Mouse (Mus musculus) stomach, postnatal 0 days (tissue): ENCODE data around the gene Olfr1225. TPM values are rescaled to one million over a fixed set of nuclear protein-coding genes. Genes with fewer than 3 reads are reported as not detected.
"Not testable (repeated sequence)": the region's sequence is repeated elsewhere in the genome, so short reads cannot be mapped to it uniquely, and the experiment has no call there.

Experiments used
- ATAC-seq: fragments of 200-750 bp; cut with Nextera tagmentation; 2 replicates; pipeline ENCODE4 v1.8.0; 2017; ENCODE audit not compliant: low FRiP score, low TSS enrichment
- DNase-seq: peaks from one replicate; pipeline ENCODE4 v3.0.0-alpha.2; 2016; ENCODE audit warnings: low spot score
- H3K27ac ChIP-seq: fragments of 300-500 bp; sonication (generic); replicated peaks from 2 replicates; pipeline ENCODE4 v1.5.1; 2014; ENCODE audit warnings: mild to moderate bottlenecking, control low read depth
- H3K27me3 ChIP-seq: fragments of 300-500 bp; sonication (generic); 2 replicates; pipeline ENCODE4 v1.6.1; 2014; ENCODE audit warnings: low read length; ENCODE audit not compliant: control insufficient read depth, insufficient read depth
- H3K36me3 ChIP-seq: fragments of 300-500 bp; sonication (generic); 2 replicates; pipeline ENCODE4 v1.6.1; 2014; ENCODE audit warnings: low read length, mixed read lengths; ENCODE audit not compliant: control insufficient read depth, insufficient read depth
- H3K4me1 ChIP-seq: fragments of 300-500 bp; sonication (generic); replicated peaks from 2 replicates; pipeline ENCODE4 v1.6.1; 2014; ENCODE audit warnings: antibody characterized with exemption; ENCODE audit not compliant: control insufficient read depth, insufficient read depth
- H3K4me2 ChIP-seq: fragments of 300-500 bp; sonication (generic); replicated peaks from 2 replicates; pipeline ENCODE4 v1.6.1; 2014; ENCODE audit warnings: low read depth, mild to moderate bottlenecking, control low read depth, moderate library complexity
- H3K4me3 ChIP-seq: fragments of 300-500 bp; sonication (generic); 2 replicates; pipeline ENCODE4 v1.5.1; 2014; ENCODE audit warnings: low read depth, low read length, control low read depth
- H3K9ac ChIP-seq: fragments of 300-500 bp; sonication (generic); 2 replicates; pipeline ENCODE4 v1.6.1; 2014; ENCODE audit warnings: mild to moderate bottlenecking, low read length, control low read depth, mixed read lengths
- H3K9me3 ChIP-seq: fragments of 300-500 bp; sonication (generic); 2 replicates; pipeline ENCODE4 v1.6.1; 2016; ENCODE audit warnings: low read length; ENCODE audit not compliant: control insufficient read depth
- CTCF ChIP-seq: IDR thresholded peaks from 2 replicates; pipeline ENCODE4 v1.5.1; 2016; ENCODE audit warnings: antibody characterized with exemption, low read depth, mild to moderate bottlenecking, moderate library complexity
- EP300 ChIP-seq: optimal IDR thresholded peaks from 2 replicates; pipeline ENCODE3; 2016; ENCODE audit warnings: antibody characterized with exemption
- WGBS: fragments of 180-500 bp; shearing (Covaris S2); extraction: QIAGEN DNeasy Blood & Tissue Kit; methylation state at CpG from one replicate; pipeline ENCODE4 v1.1.7; 2014; 5-methylcytosine and 5-hydroxymethylcytosine counted together
- polyA plus RNA-seq: library from polyadenylated mRNA; unstranded; fragments of >200 nt; fragmentation: Nextera tagmentation; extraction: Ambion mirVana; gene quantifications from 2 replicates; pipeline ENCODE4 v1.2.1, GENCODE M21; 2015

The Olfr1225 gene
- not detected in 2 replicates for polyA plus RNA-seq

- no peaks in the 10 kb centered on the region for H3K36me3 ChIP-seq
- H3K9me3 ChIP-seq, result no peaks in the 10 kb centered on the region
- DNase-seq (no peak), ATAC-seq (no peak)
- no peak within 1 kb of the TSS for H3K4me3 ChIP-seq
- no peaks in the 10 kb centered on the region for H3K4me1 ChIP-seq
- H3K27me3 ChIP-seq, result no peaks in the 10 kb centered on the region
- no peak within 1 kb of the TSS for H3K9ac ChIP-seq
- WGBS, result 88% methylated on average over 1 of the region's 1 CpGs
- no peak within 1 kb of the TSS for H3K4me2 ChIP-seq
- H3K27ac ChIP-seq, result no peak within 1 kb of the TSS
- TF ChIP-seq EP300, result no peak
- no peak for TF ChIP-seq CTCF
Measured at GRCm38 (mm10) chr2:89174569-89174968, at the start of gene Olfr1225. Olfr1225 (minus strand) TSS chr2:89174669.

GRCm38 (mm10) chr2:89199948-89200347 is 25.5 kb upstream of the Olfr1225 start, which contains the start of gene Olfr1226:
Olfr1226 (minus strand) TSS chr2:89200048.
- DNase-seq, result no peak
- Histone ChIP-seq H3K4me2 (no peak within 1 kb of the TSS), H3K4me3 (no peak within 1 kb of the TSS), H3K27ac (no peak within 1 kb of the TSS), H3K4me1 (no peaks in the 10 kb centered on the region), H3K36me3 (no peaks in the 10 kb centered on the region), H3K27me3 (no peaks in the 10 kb centered on the region), H3K9me3 (no peaks in the 10 kb centered on the region), H3K9ac (no peak within 1 kb of the TSS)
- no peak for TF ChIP-seq EP300
- TF ChIP-seq CTCF, result no peak
- 55% methylated on average over 2 of the region's 2 CpGs for WGBS
- no peak for ATAC-seq

- no peak overlapping the region for H3K4me3 ChIP-seq
- DNase-seq (no peak), ATAC-seq (no peak)
- H3K27me3 ChIP-seq, result no peaks in the 10 kb centered on the region
- 73% methylated on average over 3 of the region's 3 CpGs for WGBS
- H3K4me1 ChIP-seq, result no peaks in the 10 kb centered on the region
- no peak for TF ChIP-seq EP300
- no peak for TF ChIP-seq CTCF
- no peak overlapping the region for H3K4me2 ChIP-seq
- no peak overlapping the region for H3K9ac ChIP-seq
- H3K36me3 ChIP-seq, result no peaks in the 10 kb centered on the region
- H3K27ac ChIP-seq, result no peak overlapping the region
- no peaks in the 10 kb centered on the region for H3K9me3 ChIP-seq
Measured at GRCm38 (mm10) chr2:89196325-89196982, 22.0 kb upstream of the Olfr1225 start.

GRCm38 (mm10) chr2:89164711-89165110 is 9.8 kb downstream of the Olfr1225 start:
- not testable (repeated sequence) for H3K9ac ChIP-seq, H3K27ac ChIP-seq, H3K9me3 ChIP-seq, ATAC-seq, H3K4me1 ChIP-seq, H3K36me3 ChIP-seq, H3K4me2 ChIP-seq, H3K4me3 ChIP-seq, H3K27me3 ChIP-seq, DNase-seq
- WGBS, result 83% methylated on average over 4 of the region's 4 CpGs

GRCm38 (mm10) chr2:89163991-89164390 is 10.5 kb downstream of the Olfr1225 start, which contains the start of gene Olfr1224-ps1:
Olfr1224-ps1 (minus strand) TSS chr2:89164091.
- H3K36me3 ChIP-seq, ATAC-seq, DNase-seq, H3K4me3 ChIP-seq, H3K27ac ChIP-seq, H3K9me3 ChIP-seq, H3K27me3 ChIP-seq, H3K4me1 ChIP-seq, H3K4me2 ChIP-seq, H3K9ac ChIP-seq: not testable (repeated sequence)
- WGBS, result 92% methylated on average over 8 of the region's 8 CpGs

GRCm38 (mm10) chr2:89151460-89151859 is 23.0 kb downstream of the Olfr1225 start, which contains the start of gene Olfr1223:
Olfr1223 (minus strand) TSS chr2:89151560.
- H3K4me1 ChIP-seq, result no peaks in the 10 kb centered on the region
- no peak within 1 kb of the TSS for H3K4me2 ChIP-seq
- DNase-seq, result no peak
- H3K27ac ChIP-seq, result no peak within 1 kb of the TSS
- no peak within 1 kb of the TSS for H3K4me3 ChIP-seq
- H3K36me3 ChIP-seq, result no peaks in the 10 kb centered on the region
- WGBS, result 54% methylated on average over 1 of the region's 1 CpGs
- no peaks in the 10 kb centered on the region for H3K27me3 ChIP-seq
- TF ChIP-seq EP300, result no peak
- no peak for TF ChIP-seq CTCF
- H3K9me3 ChIP-seq, result no peaks in the 10 kb centered on the region
- ATAC-seq, result no peak
- no peak within 1 kb of the TSS for H3K9ac ChIP-seq
